Mouse (Mus musculus) erythroblast, embryonic 14.5 days (primary cell): ENCODE results near the gene Spag7.

ENCODE experiments used
- GATA1 ChIP-seq: IDR thresholded peaks from 2 replicates; pipeline ENCODE4 v1.6.1; 2012; ENCODE audit warnings: low read length, inconsistent platforms, mixed read lengths
- TAL1 ChIP-seq: IDR thresholded peaks from 3 replicates; pipeline ENCODE4 v1.6.1; 2012; ENCODE audit warnings: low read length, inconsistent platforms, mixed read lengths

GRCm38 (mm10) chr11:70629557-70629956 lies 39.7 kb downstream of the Spag7 start:
- TF ChIP-seq GATA1 = no peak
- no peak for TF ChIP-seq TAL1
